Mouse (Mus musculus): ENCODE results near the gene Smdt1. TPM values are rescaled to one million over a fixed set of nuclear protein-coding genes. Genes with fewer than 3 reads are reported as not detected.
A peak's percentile ranks its signal among the peaks of the same experiment; 100 is the strongest.
"Not testable (repeated sequence)": the region's sequence is repeated elsewhere in the genome, so short reads cannot be mapped to it uniquely, and the experiment has no call there.

The Smdt1 gene
- polyA plus RNA-seq, 1 experiment from 2014 or later = 175 TPM

DNA sequence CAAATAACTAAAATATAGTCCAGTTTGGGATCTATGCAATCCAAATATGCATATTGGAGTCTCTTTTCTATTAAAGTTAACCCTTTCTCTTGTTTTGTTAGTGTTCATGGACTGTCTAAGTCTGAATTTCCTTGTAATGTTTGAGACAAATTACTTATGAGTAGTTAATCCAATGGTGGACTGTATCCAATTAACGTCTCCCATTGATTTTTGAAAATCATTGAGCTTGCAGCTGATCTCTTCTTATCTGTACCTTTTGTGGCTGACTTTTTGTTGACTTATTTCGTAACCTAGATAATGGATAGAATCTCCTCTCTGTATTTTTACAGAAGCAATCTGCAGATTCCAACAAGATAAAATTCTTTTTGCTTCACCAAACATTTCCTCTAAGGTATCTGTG lies 43.7 kb downstream of the Smdt1 start:
- no peak overlapping the region for H3K4me2 ChIP-seq (ENCODE audit: low read depth, low read length)
- no peak overlapping the region for H3K9ac ChIP-seq (ENCODE audit: low read depth, low read length)
- no peak overlapping the region for H3K27ac ChIP-seq (ENCODE audit: low read length)
- no peaks in the 10 kb centered on the region for H3K36me3 ChIP-seq (ENCODE audit: control insufficient read depth, insufficient read depth)
- H3K9me3 ChIP-seq (replicated peaks; ENCODE audit: control insufficient read depth, low read length) = no peaks in the 10 kb centered on the region
- ATAC-seq (ENCODE audit: low read depth) = no peak
- WGBS (ENCODE audit: insufficient replicate concordance) = 39% methylated on average over 2 of the region's 2 CpGs
- H3K4me3 ChIP-seq (ENCODE audit: low read depth, low read length) = no peak overlapping the region
- no peaks in the 10 kb centered on the region; the same call in none of the 2 replicates for H3K4me1 ChIP-seq (ENCODE audit: control insufficient read depth, low read depth, low read length)
- H3K27me3 ChIP-seq (ENCODE audit: control insufficient read depth, insufficient read depth, low read depth, low read length) = no peaks in the 10 kb centered on the region

DNA sequence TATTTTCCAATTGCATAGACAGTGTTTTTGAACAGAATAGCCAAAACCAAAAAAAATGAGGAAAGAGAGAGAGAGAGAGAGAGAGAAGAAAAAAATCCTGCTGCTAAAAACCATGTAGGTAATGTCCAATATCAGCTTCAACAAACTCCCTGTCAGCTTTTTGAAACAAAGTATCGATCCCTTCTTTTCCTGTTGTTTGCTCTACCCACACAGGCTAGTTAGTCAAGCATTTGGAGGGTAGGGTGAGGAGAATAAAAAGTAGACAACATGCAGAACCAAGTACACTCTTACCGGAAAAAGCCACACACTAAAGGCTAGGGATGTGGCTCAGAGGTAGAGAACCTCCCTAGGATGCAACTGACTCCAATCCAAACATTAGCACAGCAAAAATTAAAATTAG lies 47.0 kb downstream of the Smdt1 start:
- Histone ChIP-seq H3K4me3 (ENCODE audit: low read depth, low read length) (no peak overlapping the region), H3K4me2 (ENCODE audit: low read depth, low read length) (no peak overlapping the region), H3K4me1 (ENCODE audit: control insufficient read depth, low read depth, low read length) (no peaks in the 10 kb centered on the region; the same call in 1 of the 2 replicates), H3K9ac (ENCODE audit: low read depth, low read length) (no peak overlapping the region), H3K36me3 (ENCODE audit: control insufficient read depth, insufficient read depth) (no peaks in the 10 kb centered on the region), H3K27me3 (ENCODE audit: control insufficient read depth, insufficient read depth, low read depth, low read length) (no peaks in the 10 kb centered on the region), H3K27ac (ENCODE audit: low read length) (no peak overlapping the region), H3K9me3 (replicated peaks; ENCODE audit: control insufficient read depth, low read length) (no peaks in the 10 kb centered on the region)
- no peak for ATAC-seq (ENCODE audit: low read depth)
- WGBS (ENCODE audit: insufficient replicate concordance) = 63% methylated on average over 2 of the region's 2 CpGs

DNA sequence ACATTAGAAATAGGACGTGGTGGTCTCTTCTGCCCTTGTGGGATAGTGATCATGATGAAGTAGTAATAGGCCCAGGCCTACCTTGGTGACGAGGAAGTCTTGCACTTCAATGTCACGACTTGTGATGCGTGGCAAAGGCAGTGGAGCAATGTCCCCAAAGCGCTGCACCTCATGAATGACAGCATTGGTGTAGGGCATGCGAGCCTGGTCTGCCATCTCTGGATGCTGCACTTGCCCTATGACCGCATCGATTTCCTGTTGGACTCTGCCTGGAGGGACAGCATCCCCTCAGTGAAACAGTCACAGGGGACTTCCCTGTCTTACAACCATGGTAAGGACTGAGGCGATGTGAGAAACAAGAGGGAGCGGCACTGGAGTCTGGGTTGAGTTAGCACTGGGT lies 51.2 kb downstream of the Smdt1 start:
- H3K9ac ChIP-seq (ENCODE audit: low read depth, low read length); H3K9me3 ChIP-seq (replicated peaks; ENCODE audit: control insufficient read depth, low read length); H3K4me2 ChIP-seq (ENCODE audit: low read depth, low read length); H3K4me3 ChIP-seq (ENCODE audit: low read depth, low read length); H3K27me3 ChIP-seq (ENCODE audit: control insufficient read depth, insufficient read depth, low read depth, low read length); H3K4me1 ChIP-seq (ENCODE audit: control insufficient read depth, low read depth, low read length); H3K27ac ChIP-seq (ENCODE audit: low read length); H3K36me3 ChIP-seq (ENCODE audit: control insufficient read depth, insufficient read depth); ATAC-seq (ENCODE audit: low read depth): not testable (repeated sequence)
- WGBS (ENCODE audit: insufficient replicate concordance) = 74% methylated on average over 10 of the region's 10 CpGs

GRCm38 (mm10) chr15:82393922-82394321 lies 55.2 kb downstream of the Smdt1 start, which contains the start of gene Cyp2d11:
TSS of gene Cyp2d11 (minus strand) at chr15:82394022.
- WGBS (ENCODE audit: insufficient replicate concordance) = 72% methylated on average over 2 of the region's 2 CpGs
- not testable (repeated sequence) for H3K9ac ChIP-seq (ENCODE audit: low read depth, low read length); H3K36me3 ChIP-seq (ENCODE audit: control insufficient read depth, insufficient read depth); H3K4me1 ChIP-seq (ENCODE audit: control insufficient read depth, low read depth, low read length); H3K27me3 ChIP-seq (ENCODE audit: control insufficient read depth, insufficient read depth, low read depth, low read length); H3K9me3 ChIP-seq (replicated peaks; ENCODE audit: control insufficient read depth, low read length); ATAC-seq (ENCODE audit: low read depth); H3K27ac ChIP-seq (ENCODE audit: low read length); H3K4me3 ChIP-seq (ENCODE audit: low read depth, low read length); H3K4me2 ChIP-seq (ENCODE audit: low read depth, low read length)

DNA sequence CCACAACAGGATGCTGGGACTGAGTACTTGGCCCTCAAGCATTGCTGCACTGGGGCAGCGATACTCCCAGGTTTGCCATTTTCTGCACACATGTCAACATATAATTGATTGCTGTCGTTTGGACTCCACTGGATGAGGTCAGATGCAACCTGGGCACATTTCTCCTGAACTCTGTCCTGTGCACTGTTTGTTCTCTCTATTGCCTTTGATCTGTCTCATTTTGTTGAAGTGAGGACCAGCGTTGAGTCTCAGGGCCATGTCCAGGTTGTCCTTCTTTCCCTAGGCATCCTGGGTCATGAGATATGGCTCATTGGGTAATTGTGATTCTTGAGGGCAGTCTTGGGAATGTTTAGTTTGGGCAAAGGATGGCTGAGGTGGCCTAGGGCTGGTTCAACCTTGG lies 57.2 kb downstream of the Smdt1 start:
- H3K27ac ChIP-seq (ENCODE audit: low read length) = peak overlapping the region; percentile 48; the same call in 1 of the 2 replicates
- peak; percentile 65 for ATAC-seq (ENCODE audit: low read depth)
- not testable (repeated sequence) for H3K4me2 ChIP-seq (ENCODE audit: low read depth, low read length); H3K9me3 ChIP-seq (replicated peaks; ENCODE audit: control insufficient read depth, low read length); H3K27me3 ChIP-seq (ENCODE audit: control insufficient read depth, insufficient read depth, low read depth, low read length); H3K4me1 ChIP-seq (ENCODE audit: control insufficient read depth, low read depth, low read length); H3K9ac ChIP-seq (ENCODE audit: low read depth, low read length); H3K36me3 ChIP-seq (ENCODE audit: control insufficient read depth, insufficient read depth); H3K4me3 ChIP-seq (ENCODE audit: low read depth, low read length)
- WGBS (ENCODE audit: insufficient replicate concordance) = 63% methylated on average over 3 of the region's 3 CpGs

Small RNA genes within 50 kb of the gene (microRNA-seq; reads per million reads assigned to microRNA genes)
- not detected for gene Mir7684

Other genes with a start within 250 kb of the Smdt1 start
- gene Ccdc134, start 211.0 kb upstream of the Smdt1 start, polyA plus RNA-seq (2015; fragmentation: Nextera tagmentation; extraction: Ambion mirVana) = 5.3 and 5.5 TPM in 2 replicates
- 51.9 and 53.2 TPM in 2 replicates for gene Srebf2, start 191.8 kb upstream of the Smdt1 start, polyA plus RNA-seq (2015; fragmentation: Nextera tagmentation; extraction: Ambion mirVana)
- gene Shisa8, start 126.1 kb upstream of the Smdt1 start, polyA plus RNA-seq (2015; fragmentation: Nextera tagmentation; extraction: Ambion mirVana) = 0.11 TPM in 2 replicates
- 0.40 and 0.93 TPM in 2 replicates for gene Tnfrsf13c, start 114.6 kb upstream of the Smdt1 start, polyA plus RNA-seq (2015; fragmentation: Nextera tagmentation; extraction: Ambion mirVana)
- 27.1 and 31.0 TPM in 2 replicates for gene Cenpm, start 94.2 kb upstream of the Smdt1 start, polyA plus RNA-seq (2015; fragmentation: Nextera tagmentation; extraction: Ambion mirVana)
- gene 1500009C09Rik, start 86.6 kb upstream of the Smdt1 start, polyA plus RNA-seq (2015; fragmentation: Nextera tagmentation; extraction: Ambion mirVana) = not detected in 2 replicates
- 0.32 TPM in 1 of 2 replicates, not detected in the other for gene Sept3, start 64.1 kb upstream of the Smdt1 start, polyA plus RNA-seq (2015; fragmentation: Nextera tagmentation; extraction: Ambion mirVana)
- gene Wbp2nl, start 40.0 kb upstream of the Smdt1 start, polyA plus RNA-seq (2015; fragmentation: Nextera tagmentation; extraction: Ambion mirVana) = 0.08 TPM in 1 of 2 replicates, not detected in the other
- gene Naga, start within 50 bp of the Smdt1 start, polyA plus RNA-seq (2015; fragmentation: Nextera tagmentation; extraction: Ambion mirVana) = 48.2 and 51.1 TPM in 2 replicates
- 38.9 and 43.4 TPM in 2 replicates for gene Pheta2, start within 50 bp of the Smdt1 start, polyA plus RNA-seq (2015; fragmentation: Nextera tagmentation; extraction: Ambion mirVana)
- 348 and 350 TPM in 2 replicates for gene Ndufa6, start 15.4 kb downstream of the Smdt1 start, polyA plus RNA-seq (2015; fragmentation: Nextera tagmentation; extraction: Ambion mirVana)
- gene Cyp2d22, start 41.3 kb downstream of the Smdt1 start, polyA plus RNA-seq (2015; fragmentation: Nextera tagmentation; extraction: Ambion mirVana) = 20.1 and 20.6 TPM in 2 replicates
- gene Cyp2d11, start 55.1 kb downstream of the Smdt1 start, polyA plus RNA-seq (2015; fragmentation: Nextera tagmentation; extraction: Ambion mirVana) = not detected in 2 replicates
- gene Cyp2d10, start 68.2 kb downstream of the Smdt1 start, polyA plus RNA-seq (2015; fragmentation: Nextera tagmentation; extraction: Ambion mirVana) = 72.1 and 86.0 TPM in 2 replicates
- gene Cyp2d9, start 94.5 kb downstream of the Smdt1 start, polyA plus RNA-seq (2015; fragmentation: Nextera tagmentation; extraction: Ambion mirVana) = 3.0 and 4.2 TPM in 2 replicates
- not detected in 2 replicates for gene Cyp2d12, start 216.1 kb downstream of the Smdt1 start, polyA plus RNA-seq (2015; fragmentation: Nextera tagmentation; extraction: Ambion mirVana)